Mouse (Mus musculus) MEL (cell line): Measurements from ENCODE around the gene Fancc.

Experiments used
- BHLHE40 ChIP-seq: IDR thresholded peaks from 2 replicates; pipeline ENCODE4 v1.6.1; 2012; ENCODE audit warnings: low read depth, mild to moderate bottlenecking, inconsistent platforms, low read length, improper control_type of control experiment, borderline replicate concordance
- CTCF ChIP-seq, 3 experiments: IDR thresholded peaks in 2 of 3; conservative IDR thresholded peaks in 1 of 3; 2 replicates each; pipeline ENCODE4 v1.5.1; 2011 to 2012; ENCODE audit warnings: low read length in 3 of 3, low read depth in 2 of 3, mild to moderate bottlenecking in 2 of 3, improper control_type of control experiment in 1 of 3, inconsistent platforms in 1 of 3, mixed read lengths in 1 of 3, moderate library complexity in 1 of 3; ENCODE audit not compliant: control insufficient read depth in 1 of 3, insufficient read depth in 1 of 3, poor library complexity in 1 of 3, severe bottlenecking in 1 of 3
- MAX ChIP-seq: IDR thresholded peaks from 2 replicates; pipeline ENCODE4 v1.6.1; 2011; ENCODE audit warnings: low read length, improper control_type of control experiment
- MXI1 ChIP-seq: IDR thresholded peaks from 2 replicates; pipeline ENCODE4 v1.6.1; 2011; ENCODE audit warnings: mild to moderate bottlenecking, low read depth, low read length, improper control_type of control experiment
- POLR2AphosphoS2 ChIP-seq: IDR thresholded peaks from 2 replicates; pipeline ENCODE4 v1.6.1; 2011; ENCODE audit warnings: low read length, improper control_type of control experiment
- POLR2AphosphoS5 ChIP-seq: IDR thresholded peaks from 2 replicates; pipeline ENCODE4 v1.6.1; 2012; ENCODE audit warnings: low read depth, borderline replicate concordance, mild to moderate bottlenecking, inconsistent platforms, low read length, moderate library complexity, mixed read lengths
- UBTF ChIP-seq: IDR thresholded peaks from 2 replicates; pipeline ENCODE4 v1.6.1; 2012; ENCODE audit warnings: low read depth, mild to moderate bottlenecking, inconsistent platforms, low read length, improper control_type of control experiment, moderate library complexity, borderline replicate concordance; ENCODE audit not compliant: insufficient read depth
- ZNF384 ChIP-seq: IDR thresholded peaks from 2 replicates; pipeline ENCODE4 v1.6.1; 2012; ENCODE audit warnings: low read depth, mild to moderate bottlenecking, inconsistent platforms, low read length, improper control_type of control experiment

GRCm38 (mm10) chr13:63524608-63525570, 27.8 kb upstream of the Fancc start:
- TF ChIP-seq CTCF (IDR thresholded peaks at IDR 0.05 in 2 of 3, conservative IDR thresholded peaks at IDR 0.05 in 1 of 3; ENCODE audit: control insufficient read depth in 1 of 3, insufficient read depth in 1 of 3, low read depth in 2 of 3, low read length in 3 of 3, poor library complexity in 1 of 3, severe bottlenecking in 1 of 3) (no peak), UBTF (no peak), ZNF384 (no peak), MAX (no peak), MXI1 (no peak), POLR2AphosphoS5 (no peak), POLR2AphosphoS2 (no peak), BHLHE40 (no peak)
